Mouse (Mus musculus) gastrocnemius, postnatal 4 days (tissue): ENCODE results near the gene Nipa1. TPM values are rescaled to one million over a fixed set of nuclear protein-coding genes. Genes with fewer than 3 reads are reported as not detected.

Experiments
- DNase-seq, 2 experiments: peaks; one replicate each; pipeline ENCODE4 v3.0.0; 2021 to 2022; ENCODE audit warnings: low spot score in 2 of 2, mixed read lengths in 2 of 2
- total RNA-seq, 2 experiments: library from RNA; stranded (reverse); gene quantifications; 2 replicates each; pipeline ENCODE4 v1.2.3; 2021

The Nipa1 gene
- total RNA-seq, 2 experiments from 2014 or later = 4.1 to 4.2 TPM

DNA sequence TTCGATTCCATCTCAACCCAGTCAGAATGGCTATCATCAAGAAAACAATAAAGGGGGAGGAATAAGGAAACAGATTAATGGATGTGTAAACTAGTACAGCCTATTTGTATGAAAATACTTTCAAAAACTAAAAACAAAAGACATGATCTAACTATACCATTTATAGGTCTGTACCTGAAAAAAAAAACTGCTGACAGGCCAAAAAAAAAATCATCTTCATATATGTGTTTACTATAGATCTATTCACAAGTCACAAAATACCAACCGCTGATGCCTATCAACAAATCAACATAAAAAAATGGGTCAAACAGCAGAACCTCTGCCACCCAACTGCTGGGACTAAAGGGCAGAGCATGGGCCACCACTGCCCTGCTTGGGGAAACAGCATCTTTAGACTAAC, 63.7 kb downstream of the Nipa1 start:
- DNase-seq = no peak

DNA sequence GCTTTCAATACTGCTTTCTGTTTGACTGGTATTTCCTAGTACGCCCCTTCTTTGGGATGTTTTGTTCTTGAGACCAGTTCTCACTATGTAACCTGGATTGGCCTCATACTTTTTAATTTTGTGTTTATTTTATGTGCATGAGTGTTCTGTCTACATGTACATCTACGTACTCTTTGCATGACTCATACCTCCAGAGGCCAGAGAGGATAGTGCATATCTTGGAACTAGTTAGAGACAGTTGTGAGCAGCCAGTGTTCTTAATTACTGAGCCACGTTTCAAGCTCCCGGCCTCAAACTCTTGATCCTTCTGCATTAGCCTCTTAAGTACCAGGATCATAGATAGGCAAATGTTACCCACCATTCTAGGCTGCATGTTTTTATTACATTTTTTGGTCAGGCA, 81.4 kb downstream of the Nipa1 start:
- no peak for DNase-seq

DNA sequence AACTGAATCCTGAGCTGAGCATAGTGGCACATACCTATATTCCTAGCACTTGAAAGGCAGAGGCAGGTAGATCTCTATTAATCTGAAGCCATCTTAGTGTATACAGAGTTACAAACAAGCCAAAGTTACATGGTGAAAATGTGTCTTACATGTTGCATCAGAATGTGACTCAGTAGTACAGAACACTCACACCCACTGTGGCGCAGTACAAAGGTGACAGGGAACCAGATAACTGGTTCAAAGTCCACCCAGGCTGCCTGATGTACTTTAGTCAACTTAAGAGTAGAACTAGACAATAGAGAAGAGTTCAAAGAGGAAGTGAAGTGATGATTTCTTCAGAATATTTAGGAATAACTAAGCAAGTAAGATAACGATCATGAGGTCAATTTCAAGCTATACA, 84.7 kb downstream of the Nipa1 start:
- DNase-seq = no peak

DNA sequence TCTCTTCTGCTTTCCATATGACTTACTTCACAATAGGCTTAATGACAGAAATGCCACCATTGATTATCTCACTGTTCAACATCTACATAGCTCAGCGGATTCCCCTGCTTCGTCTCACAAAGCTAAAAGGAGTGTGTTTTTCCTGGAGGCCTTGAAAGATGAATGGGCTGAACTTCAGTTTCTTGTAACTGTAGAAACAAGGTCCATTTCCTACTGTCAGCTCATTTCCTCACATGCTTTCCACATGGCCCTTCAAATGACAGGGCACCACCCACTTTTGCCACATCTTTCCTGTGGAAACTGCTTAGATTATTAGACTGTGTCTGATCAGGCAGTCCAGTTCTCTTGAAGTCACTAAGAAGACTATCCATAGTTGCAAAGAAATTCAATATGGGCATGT, 91.1 kb downstream of the Nipa1 start:
- no peak for DNase-seq

Other genes starting within 250 kb of the Nipa1 start
- gene Tubgcp5, start 225.8 kb downstream of the Nipa1 start, total RNA-seq = 10 to 100 TPM; 16.3 to 18.6 TPM
- 10 to 100 TPM; 53.7 to 56.1 TPM for gene Cyfip1, start 178.2 kb downstream of the Nipa1 start, total RNA-seq
- gene Nipa2, start 57.5 kb downstream of the Nipa1 start, total RNA-seq = 10 to 100 TPM; 31.5 to 32.4 TPM
- 10 to 100 TPM; 36.4 to 37.7 TPM for gene Herc2, start 30.2 kb upstream of the Nipa1 start, total RNA-seq
- gene Oca2, start 219.8 kb upstream of the Nipa1 start, total RNA-seq = under 1 TPM in 1 of 2 experiments, not detected in 1; 0.10 TPM